Mouse (Mus musculus) MEL (cell line): Measurements from ENCODE around the gene Fbp1. TPM values are rescaled to one million over a fixed set of nuclear protein-coding genes. Genes with fewer than 3 reads are reported as not detected.

Experiments used
- DNase-seq: peaks from one replicate; pipeline ENCODE4 v3.0.0; 2011; ENCODE audit warnings: low read depth, low spot score
- H3K27ac ChIP-seq: 2 replicates; pipeline ENCODE4 v1.5.1; 2012; ENCODE audit warnings: low read depth, mild to moderate bottlenecking, control low read depth, low read length, moderate library complexity; ENCODE audit not compliant: control insufficient read depth
- H3K27me3 ChIP-seq, 2 experiments: fragments of 150-350 bp in 1 of 2; sonication (generic) in 1 of 2; 2 replicates each; pipeline ENCODE4 v1.6.1; 2012; ENCODE audit warnings: low read length in 2 of 2, mild to moderate bottlenecking in 2 of 2, improper control_type of control experiment in 1 of 2, moderate library complexity in 1 of 2; ENCODE audit not compliant: insufficient read depth in 2 of 2, control insufficient read depth in 1 of 2
- H3K36me3 ChIP-seq, 2 experiments: 2 replicates each; pipeline ENCODE4 v1.6.1; 2012 to 2014; ENCODE audit warnings: low read length in 2 of 2, improper control_type of control experiment in 1 of 2, inconsistent platforms in 1 of 2, mild to moderate bottlenecking in 1 of 2; ENCODE audit not compliant: insufficient read depth in 2 of 2, control insufficient read depth in 1 of 2
- H3K4me1 ChIP-seq, 2 experiments: fragments of 150-350 bp in 1 of 2; sonication (generic) in 1 of 2; 2 replicates each; pipeline ENCODE4 v1.6.1; 2012; ENCODE audit warnings: low read length in 2 of 2, improper control_type of control experiment in 1 of 2, mild to moderate bottlenecking in 1 of 2; ENCODE audit not compliant: insufficient read depth in 2 of 2, control insufficient read depth in 1 of 2
- H3K4me3 ChIP-seq, 2 experiments: fragments of 150-350 bp in 1 of 2; sonication (generic) in 1 of 2; 2 replicates each; pipeline ENCODE4 v1.5.1; 2012; ENCODE audit warnings: low read depth in 2 of 2, low read length in 2 of 2, mild to moderate bottlenecking in 2 of 2, moderate library complexity in 2 of 2, control low read depth in 1 of 2, improper control_type of control experiment in 1 of 2; ENCODE audit not compliant: control insufficient read depth in 1 of 2, insufficient read depth in 1 of 2
- H3K79me2 ChIP-seq: 2 replicates; pipeline ENCODE4 v1.6.1; 2012; ENCODE audit warnings: mild to moderate bottlenecking, low read length, moderate library complexity; ENCODE audit not compliant: control insufficient read depth, poor library complexity, insufficient read depth
- H3K9ac ChIP-seq: 2 replicates; pipeline ENCODE4 v1.6.1; 2012; ENCODE audit warnings: low read depth, mild to moderate bottlenecking, control low read depth, low read length, moderate library complexity; ENCODE audit not compliant: control insufficient read depth, poor library complexity, severe bottlenecking
- H3K9me3 ChIP-seq: fragments of 150-350 bp; sonication (generic); replicated peaks from 2 replicates; pipeline ENCODE4 v1.6.1; 2012; ENCODE audit warnings: mild to moderate bottlenecking, low read length, improper control_type of control experiment, moderate library complexity; ENCODE audit not compliant: insufficient read depth
- CHD2 ChIP-seq: IDR thresholded peaks from 2 replicates; pipeline ENCODE4 v1.6.1; 2011; ENCODE audit warnings: low read length, improper control_type of control experiment
- CTCF ChIP-seq, 3 experiments: IDR thresholded peaks in 2 of 3; conservative IDR thresholded peaks in 1 of 3; 2 replicates each; pipeline ENCODE4 v1.5.1; 2011 to 2012; ENCODE audit warnings: low read length in 3 of 3, low read depth in 2 of 3, mild to moderate bottlenecking in 2 of 3, improper control_type of control experiment in 1 of 3, inconsistent platforms in 1 of 3, mixed read lengths in 1 of 3, moderate library complexity in 1 of 3; ENCODE audit not compliant: control insufficient read depth in 1 of 3, insufficient read depth in 1 of 3, poor library complexity in 1 of 3, severe bottlenecking in 1 of 3
- ELF1 ChIP-seq: IDR thresholded peaks from 2 replicates; pipeline ENCODE4 v1.6.1; 2014; ENCODE audit warnings: low read depth, mild to moderate bottlenecking, inconsistent platforms, low read length, improper control_type of control experiment, moderate library complexity
- EP300 ChIP-seq, 2 experiments: IDR thresholded peaks; 2 replicates each; pipeline ENCODE4 v1.6.1; 2011; ENCODE audit warnings: improper control_type of control experiment in 2 of 2, low read length in 2 of 2, low read depth in 1 of 2, mild to moderate bottlenecking in 1 of 2
- ETS1 ChIP-seq: IDR thresholded peaks from 2 replicates; pipeline ENCODE4 v1.6.1; 2012; ENCODE audit warnings: low read depth, mild to moderate bottlenecking, inconsistent platforms, low read length, improper control_type of control experiment, moderate library complexity
- GABPA ChIP-seq: IDR thresholded peaks from 2 replicates; pipeline ENCODE4 v1.6.1; 2012; ENCODE audit warnings: low read depth, mild to moderate bottlenecking, inconsistent platforms, low read length, improper control_type of control experiment, moderate library complexity
- HCFC1 ChIP-seq: IDR thresholded peaks from 2 replicates; pipeline ENCODE4 v1.6.1; 2012; ENCODE audit warnings: low read depth, mild to moderate bottlenecking, inconsistent platforms, low read length, improper control_type of control experiment, moderate library complexity
- MAFK ChIP-seq: IDR thresholded peaks from 2 replicates; pipeline ENCODE4 v1.6.1; 2011; ENCODE audit warnings: low read depth, mild to moderate bottlenecking, low read length, improper control_type of control experiment, borderline replicate concordance
- MAX ChIP-seq: IDR thresholded peaks from 2 replicates; pipeline ENCODE4 v1.6.1; 2011; ENCODE audit warnings: low read length, improper control_type of control experiment
- MXI1 ChIP-seq: IDR thresholded peaks from 2 replicates; pipeline ENCODE4 v1.6.1; 2011; ENCODE audit warnings: mild to moderate bottlenecking, low read depth, low read length, improper control_type of control experiment
- MYB ChIP-seq: IDR thresholded peaks from 2 replicates; pipeline ENCODE4 v1.6.1; 2011; ENCODE audit warnings: mild to moderate bottlenecking, low read depth, low read length, improper control_type of control experiment
- MYC ChIP-seq: IDR thresholded peaks from 2 replicates; pipeline ENCODE4 v1.6.1; 2011; ENCODE audit warnings: low read depth, mild to moderate bottlenecking, low read length, improper control_type of control experiment, moderate library complexity
- POLR2A ChIP-seq, 2 experiments: IDR thresholded peaks; 2 replicates each; pipeline ENCODE4 v1.6.1; 2011 to 2012; ENCODE audit warnings: low read length in 2 of 2, mild to moderate bottlenecking in 2 of 2, control low read depth in 1 of 2, improper control_type of control experiment in 1 of 2, low read depth in 1 of 2, moderate library complexity in 1 of 2; ENCODE audit not compliant: control insufficient read depth in 1 of 2, insufficient read depth in 1 of 2, poor library complexity in 1 of 2
- POLR2AphosphoS5 ChIP-seq: IDR thresholded peaks from 2 replicates; pipeline ENCODE4 v1.6.1; 2012; ENCODE audit warnings: low read depth, borderline replicate concordance, mild to moderate bottlenecking, inconsistent platforms, low read length, moderate library complexity, mixed read lengths
- RAD21 ChIP-seq: IDR thresholded peaks from 2 replicates; pipeline ENCODE4 v1.6.1; 2011; ENCODE audit warnings: mild to moderate bottlenecking, low read depth, low read length, improper control_type of control experiment
- SIN3A ChIP-seq: IDR thresholded peaks from 2 replicates; pipeline ENCODE4 v1.6.1; 2012; ENCODE audit warnings: low read length, improper control_type of control experiment, inconsistent platforms
- SMC3 ChIP-seq: IDR thresholded peaks from 2 replicates; pipeline ENCODE4 v1.6.1; 2011; ENCODE audit warnings: low read depth, low read length, improper control_type of control experiment
- TAL1 ChIP-seq: IDR thresholded peaks from 2 replicates; pipeline ENCODE4 v1.6.1; 2012; ENCODE audit warnings: mild to moderate bottlenecking, inconsistent platforms, low read length, moderate library complexity, mixed read lengths
- TBP ChIP-seq: IDR thresholded peaks from 2 replicates; pipeline ENCODE4 v1.8.0; 2011; ENCODE audit warnings: low read depth, low read length, improper control_type of control experiment
- UBTF ChIP-seq: IDR thresholded peaks from 2 replicates; pipeline ENCODE4 v1.6.1; 2012; ENCODE audit warnings: low read depth, mild to moderate bottlenecking, inconsistent platforms, low read length, improper control_type of control experiment, moderate library complexity, borderline replicate concordance; ENCODE audit not compliant: insufficient read depth
- USF1 ChIP-seq: IDR thresholded peaks from 2 replicates; pipeline ENCODE4 v1.6.1; 2014; ENCODE audit warnings: low read depth, mild to moderate bottlenecking, inconsistent platforms, low read length, improper control_type of control experiment, moderate library complexity
- ZC3H11A ChIP-seq: IDR thresholded peaks from 2 replicates; pipeline ENCODE4 v1.6.1; 2012; ENCODE audit warnings: low read depth, mild to moderate bottlenecking, inconsistent platforms, low read length, improper control_type of control experiment
- ZKSCAN1 ChIP-seq: IDR thresholded peaks from 2 replicates; pipeline ENCODE4 v1.6.1; 2012; ENCODE audit warnings: low read depth, mild to moderate bottlenecking, inconsistent platforms, low read length, improper control_type of control experiment, moderate library complexity
- ZMIZ1 ChIP-seq: IDR thresholded peaks from 2 replicates; pipeline ENCODE4 v1.6.1; 2012; ENCODE audit warnings: low read depth, mild to moderate bottlenecking, inconsistent platforms, low read length, improper control_type of control experiment, moderate library complexity
- ZNF384 ChIP-seq: IDR thresholded peaks from 2 replicates; pipeline ENCODE4 v1.6.1; 2012; ENCODE audit warnings: low read depth, mild to moderate bottlenecking, inconsistent platforms, low read length, improper control_type of control experiment
- polyA plus RNA-seq, 2 experiments: library from polyadenylated mRNA; stranded (reverse) in 1 of 2; unstranded in 1 of 2; fragments of >175 nt in 1 of 2; fragments of >200 nt in 1 of 2; gene quantifications; 2 replicates each; pipeline versions ENCODE4 v1.2.1 to v1.2.4; 2012; ENCODE audit warnings: low replicate concordance in 2 of 2, low read depth in 1 of 2; ENCODE audit not compliant: insufficient read length in 2 of 2, insufficient read depth in 1 of 2, missing spikeins in 1 of 2
- total RNA-seq: library from RNA; depleted of rRNA; stranded (reverse); fragments of 300-350 nt; gene quantifications from 2 replicates; pipeline ENCODE4 v1.2.3, GENCODE M21; 2012

The Fbp1 gene
- total and polyA plus RNA-seq, 3 experiments: not detected

DNA sequence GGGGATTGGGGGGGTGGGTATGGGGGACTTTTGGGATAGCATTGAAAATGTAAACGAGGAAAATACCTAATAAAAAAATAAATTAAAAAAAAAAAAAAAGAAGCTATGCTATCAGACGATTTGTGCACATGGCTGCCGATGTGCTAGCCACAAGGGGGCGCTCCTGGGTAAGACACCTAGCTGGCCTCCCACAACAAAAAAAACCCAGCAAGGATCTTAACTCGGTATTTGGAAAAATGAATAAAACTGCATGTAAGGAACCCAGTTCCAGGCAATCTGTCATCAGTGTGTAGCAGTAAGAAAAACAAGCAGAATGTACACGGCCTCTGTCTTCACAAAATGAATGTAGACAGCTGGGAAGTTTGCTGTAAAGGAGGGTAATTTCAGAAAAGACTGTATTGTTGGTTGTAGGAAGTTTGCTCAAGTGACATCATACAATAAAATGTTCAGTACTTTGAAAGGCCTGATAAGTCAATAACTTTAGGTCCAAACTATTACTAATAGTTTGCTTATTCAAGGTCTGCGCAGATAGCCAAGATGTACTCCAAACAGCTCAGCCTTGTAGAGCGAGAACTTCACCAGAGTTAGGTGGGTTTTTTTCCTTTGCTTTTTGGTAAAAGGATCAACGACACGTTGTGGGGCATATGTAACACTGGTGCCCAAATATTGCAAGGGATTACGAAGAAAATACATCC lies 31.7 kb upstream of the Fbp1 start:
- TF ChIP-seq ELF1 (no peak), MAX (peak; percentile 67), SMC3 (peak; percentile 84), GABPA (no peak), ZKSCAN1 (no peak), RAD21 (peak; percentile 84), CHD2 (no peak), POLR2A (IDR thresholded peaks at IDR 0.05; ENCODE audit: control insufficient read depth in 1 of 2, insufficient read depth in 1 of 2, low read depth in 1 of 2, low read length in 2 of 2, poor library complexity in 1 of 2) (no peak), POLR2AphosphoS5 (no peak), MXI1 (no peak), USF1 (no peak), HCFC1 (no peak), ZNF384 (peak; percentile 93), ZMIZ1 (no peak), MYC (peak; percentile 79; the same call in 1 of the 2 replicates), EP300 (IDR thresholded peaks at IDR 0.05; ENCODE audit: low read depth in 1 of 2, low read length in 2 of 2) (no peak), ETS1 (no peak), CTCF (IDR thresholded peaks at IDR 0.05 in 2 of 3, conservative IDR thresholded peaks at IDR 0.05 in 1 of 3; ENCODE audit: control insufficient read depth in 1 of 3, insufficient read depth in 1 of 3, low read depth in 2 of 3, low read length in 3 of 3, poor library complexity in 1 of 3, severe bottlenecking in 1 of 3) (peak; percentile 62 to 96 (median 79)), MYB (no peak), TBP (no peak), TAL1 (no peak), MAFK (no peak), UBTF (no peak), SIN3A (no peak), ZC3H11A (peak; percentile 86)
- H3K79me2 ChIP-seq: no peaks in the 10 kb centered on the region
- peak overlapping the region; percentile 42 for H3K9ac ChIP-seq
- no peaks in the 10 kb centered on the region for H3K27me3 ChIP-seq
- H3K36me3 ChIP-seq: no peaks in the 10 kb centered on the region
- DNase-seq: peak; percentile 85
- no peaks in the 10 kb centered on the region; a peak in 1 of 4 replicates for H3K4me1 ChIP-seq
- H3K4me3 ChIP-seq: no peak overlapping the region
- H3K27ac ChIP-seq: no peak overlapping the region
- no peaks in the 10 kb centered on the region for H3K9me3 ChIP-seq
